Mouse (Mus musculus) 3T3-L1 (cell line): ENCODE measurements around the gene Setd1b.

Experiments
- DNase-seq: peaks from one replicate; pipeline ENCODE4 v3.0.0-alpha.2; 2015; ENCODE audit warnings: low read depth, low spot score

Setd1b gene

DNA sequence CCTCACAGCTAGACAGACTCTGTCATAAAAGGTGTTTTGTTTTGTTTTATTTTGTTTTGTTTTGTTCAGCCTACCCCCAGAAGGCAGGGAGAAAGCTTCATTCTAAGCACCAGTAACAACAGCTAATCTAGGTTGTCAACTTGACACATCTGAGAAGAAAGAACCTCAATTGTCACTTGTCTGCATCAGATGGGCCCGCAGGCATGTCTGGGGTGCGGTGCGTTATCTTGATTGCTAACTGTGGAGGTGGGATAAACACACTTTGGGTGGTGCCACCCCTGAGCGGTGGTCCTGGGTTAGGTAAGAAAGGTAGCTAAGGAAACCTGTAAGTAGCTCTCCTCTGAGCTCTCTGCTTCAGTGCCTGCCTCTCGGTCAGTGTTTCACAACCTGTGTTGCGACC is 15.0 kb upstream of the Setd1b start:
- DNase-seq: no peak

DNA sequence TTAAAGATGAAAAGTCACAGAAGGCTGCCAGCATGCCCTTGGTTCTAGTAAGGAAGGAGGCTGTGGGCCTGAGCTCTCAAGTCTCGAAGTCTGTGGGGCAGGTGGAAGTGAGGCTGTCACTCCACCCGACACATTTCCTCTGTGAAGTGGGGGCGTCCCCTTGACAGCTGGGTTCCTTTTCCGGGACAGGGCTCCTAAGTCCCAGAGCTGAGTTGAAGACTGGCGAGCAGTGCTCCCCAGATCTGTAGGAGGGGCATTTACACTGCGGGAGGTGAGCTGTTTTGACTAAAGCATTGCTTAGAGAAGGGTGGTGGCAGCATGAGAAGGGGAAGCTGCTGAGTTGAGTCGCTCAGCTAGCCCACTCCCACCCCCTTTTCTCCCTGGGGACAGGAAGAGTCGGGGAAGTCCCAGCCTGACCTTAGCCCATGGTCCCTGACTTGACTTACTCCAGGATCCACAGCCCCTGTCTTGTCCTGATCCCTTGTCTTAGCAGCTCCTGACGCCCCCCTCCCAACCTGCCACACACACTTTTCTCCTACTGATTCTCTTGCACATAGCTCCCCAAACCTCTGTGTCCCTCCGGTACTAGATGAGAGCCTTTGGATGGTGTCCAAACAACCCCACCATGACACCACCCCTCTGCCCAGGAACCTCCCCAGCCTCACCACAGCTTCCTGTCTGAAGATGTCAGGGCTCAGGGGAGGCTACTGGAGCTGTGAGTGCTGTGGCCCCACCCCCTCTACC is 13.4 kb upstream of the Setd1b start:
- DNase-seq: no peak

DNA sequence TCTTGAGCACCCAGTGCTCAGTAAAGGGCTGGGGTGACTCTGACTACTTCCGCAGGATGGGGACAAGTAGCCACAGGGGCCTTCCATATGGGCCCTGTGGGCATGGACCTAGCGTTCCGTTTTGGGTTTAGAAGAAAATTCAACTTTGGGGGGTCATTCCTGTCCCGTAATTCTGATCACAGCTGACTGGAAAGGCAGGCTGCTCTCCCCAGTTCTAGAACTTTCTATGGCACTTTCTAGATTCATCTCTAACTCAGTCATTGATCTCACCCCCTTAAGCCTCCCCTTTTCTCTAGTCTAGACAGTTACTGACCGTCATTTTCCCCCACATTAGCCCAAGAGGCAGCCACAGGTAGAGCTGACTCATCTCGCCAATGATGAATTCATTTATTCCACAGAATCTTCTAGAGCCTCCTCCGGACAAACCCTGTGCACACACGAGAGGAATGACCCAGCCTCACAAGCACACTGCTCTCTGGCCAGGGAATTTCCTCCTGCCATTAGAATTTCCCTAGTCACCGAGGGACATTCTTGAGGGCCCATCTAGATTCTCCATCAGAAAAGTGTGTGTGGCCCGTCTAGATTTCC is 12.7 kb upstream of the Setd1b start:
- no peak for DNase-seq

DNA sequence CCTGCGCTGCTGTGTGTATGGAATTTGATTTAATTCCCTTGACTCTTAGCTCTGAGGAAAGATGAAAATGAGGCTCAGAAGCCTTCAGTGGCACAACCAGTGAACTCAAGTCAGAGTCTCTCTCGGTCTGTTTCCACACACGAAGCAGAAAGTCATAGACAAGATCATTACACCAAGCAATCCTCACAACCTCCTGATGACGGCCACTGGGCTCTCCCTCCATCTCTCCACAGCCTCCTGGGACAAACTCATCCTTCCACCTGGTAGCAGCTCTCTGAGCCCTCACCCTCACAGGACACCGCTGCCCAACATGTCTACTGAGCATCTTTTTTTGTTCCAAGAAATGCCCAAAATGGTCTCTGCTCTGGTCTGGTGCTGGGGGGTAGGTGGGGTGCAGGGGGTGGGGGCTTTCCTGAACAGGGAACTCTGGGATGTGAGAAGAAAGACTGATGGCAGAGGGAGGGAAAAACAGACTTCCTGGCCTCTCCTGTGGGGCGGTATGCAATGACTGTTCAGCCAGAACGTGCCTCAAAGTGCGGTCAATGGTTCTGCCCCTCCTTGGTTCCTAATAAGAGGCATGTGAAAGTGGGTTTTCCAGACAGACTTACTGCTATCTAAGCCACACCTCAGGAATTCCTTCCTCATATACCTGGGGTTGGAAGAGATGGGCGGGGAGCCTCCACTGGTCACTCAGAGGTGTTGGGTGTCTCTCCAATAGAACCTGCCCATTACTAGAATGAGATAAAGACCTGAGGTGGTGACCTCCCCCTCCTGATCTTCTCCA is 11.8 kb upstream of the Setd1b start:
- no peak for DNase-seq

DNA sequence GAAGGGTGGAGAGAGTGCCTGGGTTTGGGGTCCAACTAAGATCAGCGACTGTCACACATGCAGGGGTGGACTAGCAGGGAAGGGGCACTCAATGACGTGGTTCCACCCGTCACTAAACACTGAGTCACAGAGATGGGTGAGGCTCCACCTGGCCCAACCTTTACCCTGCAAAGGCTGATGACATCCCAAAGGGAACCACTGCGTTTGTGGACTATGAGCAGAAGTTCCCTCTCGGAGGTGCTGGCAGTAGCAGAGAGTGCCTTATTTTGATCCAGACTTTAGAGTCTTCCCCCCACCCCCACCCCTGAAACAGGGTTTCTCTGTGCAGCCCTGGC is 11.2 kb upstream of the Setd1b start:
- DNase-seq: no peak

DNA sequence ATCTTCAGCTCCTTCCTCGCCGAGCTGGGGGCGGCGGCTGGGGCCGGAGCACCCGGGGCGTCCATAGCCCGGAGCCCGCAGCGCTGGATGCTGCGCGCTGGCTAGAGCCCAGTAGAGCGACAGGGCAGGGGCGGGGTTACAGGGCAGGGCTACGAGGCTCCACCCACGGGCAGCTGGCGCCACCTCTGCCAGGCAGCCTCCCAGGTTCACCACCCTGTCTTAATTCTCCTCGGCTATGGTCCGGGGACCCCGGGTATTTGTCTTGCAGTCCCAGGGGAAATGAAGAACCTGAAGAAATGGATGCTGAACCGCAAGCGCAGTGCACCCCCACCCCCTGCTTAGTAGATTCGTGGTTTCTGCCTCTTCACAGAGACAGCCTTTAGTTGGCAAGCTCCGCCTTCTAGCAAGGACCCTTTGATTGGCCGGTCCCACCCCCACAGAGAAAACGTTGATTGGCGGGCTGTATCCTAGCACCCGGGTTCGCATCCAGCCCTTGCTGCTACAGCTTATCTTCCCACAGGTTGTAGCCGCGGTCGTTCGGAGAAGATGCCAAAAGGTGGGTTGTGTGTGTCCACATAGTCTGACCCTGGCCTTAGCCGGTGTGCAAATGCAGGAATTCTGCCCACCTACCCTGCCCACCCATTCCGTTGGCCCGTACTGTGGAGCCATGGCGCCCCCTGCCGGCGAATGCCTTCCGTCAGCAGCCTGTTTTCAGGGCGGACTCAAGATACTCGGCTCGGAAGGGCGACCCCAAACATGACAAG is 9.5 kb upstream of the Setd1b start, which contains the start of gene Rhof:
Gene Rhof (minus strand): TSS at position 385 of the 764 bp plus-strand sequence.
- DNase-seq: peak; percentile 61

DNA sequence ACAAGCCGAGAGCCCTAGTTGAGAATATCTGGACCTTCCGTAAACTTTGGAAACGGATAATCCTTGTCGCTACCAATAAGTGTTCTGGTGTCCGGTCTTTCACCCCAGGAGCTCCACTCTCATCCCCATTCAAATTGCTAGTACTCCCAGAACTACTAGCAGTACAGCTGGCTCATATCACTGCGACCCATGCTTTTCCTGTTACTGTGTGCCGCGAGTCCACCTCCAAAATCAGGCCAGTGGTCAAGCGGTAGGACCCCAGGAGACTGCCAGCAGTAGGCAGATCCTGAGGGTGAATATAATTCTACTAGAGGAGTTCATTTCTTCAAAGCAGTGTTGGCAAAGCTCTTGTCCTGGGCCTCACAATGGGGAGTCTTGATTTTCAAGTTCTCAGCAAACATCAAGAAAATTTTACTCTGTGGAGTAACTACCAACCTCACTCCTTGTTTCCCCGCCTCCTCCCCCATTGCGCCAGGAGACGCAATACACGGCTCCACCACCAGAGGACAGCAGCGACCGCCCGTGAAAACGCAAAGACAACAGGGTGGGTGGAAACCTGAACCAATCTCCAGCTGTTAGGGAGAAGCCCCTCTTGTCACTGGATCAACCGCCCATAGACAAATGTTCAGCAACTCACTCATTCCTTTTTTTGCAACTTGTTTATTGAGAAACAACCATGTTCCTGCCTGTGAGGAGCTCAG is 8.8 kb upstream of the Setd1b start:
- DNase-seq: peak; percentile 89

DNA sequence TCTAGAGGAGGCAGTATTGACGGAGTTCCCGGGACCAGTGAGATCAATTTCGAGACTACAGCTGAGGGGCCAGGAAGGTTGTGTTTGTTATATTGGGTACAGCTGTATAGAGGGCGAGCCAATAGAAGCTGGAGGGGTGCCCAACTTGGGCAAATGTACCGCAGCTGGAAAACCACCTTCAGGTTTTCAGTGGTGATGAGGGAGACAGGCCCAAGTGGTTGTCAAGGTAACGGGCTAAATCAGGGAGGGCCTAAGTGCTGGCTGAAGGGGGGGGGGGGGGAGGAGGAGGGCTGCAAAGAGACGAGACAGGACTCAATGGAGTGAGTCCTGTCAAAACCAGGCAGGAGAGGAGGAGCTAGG is 8.2 kb upstream of the Setd1b start:
- peak; percentile 64 for DNase-seq

DNA sequence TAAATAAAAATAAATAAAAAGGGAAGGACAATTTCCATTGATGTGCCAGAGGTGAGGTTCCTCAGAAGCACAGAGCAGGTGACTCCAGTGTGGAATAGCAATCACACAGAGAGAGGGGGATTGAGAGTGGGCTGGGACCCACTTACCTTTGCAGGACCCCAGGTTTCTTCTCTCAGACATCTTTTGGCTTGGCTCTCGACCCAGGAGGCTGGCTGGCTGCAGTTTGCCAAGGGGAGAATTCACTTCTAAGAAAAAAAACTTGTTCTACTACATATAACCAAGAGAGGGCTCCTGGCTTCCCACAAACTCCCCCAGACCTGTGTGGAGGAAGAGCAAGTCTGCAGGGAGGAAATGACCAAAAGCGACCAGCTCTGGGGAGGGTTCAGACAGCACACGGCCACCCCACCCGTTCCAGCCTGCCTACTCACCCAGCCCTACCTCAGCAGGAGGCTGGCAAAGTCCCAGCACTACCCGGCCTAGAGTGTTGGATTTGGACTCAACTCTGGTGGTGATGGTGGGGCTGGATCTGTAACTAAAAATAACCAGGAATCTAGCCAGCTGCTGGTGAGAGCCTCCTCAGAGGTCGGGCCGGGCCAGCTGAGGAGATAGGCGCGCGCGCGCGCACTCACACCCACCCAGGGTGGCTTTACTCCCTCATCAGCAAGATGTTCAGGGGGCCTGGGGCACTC is 7.7 kb upstream of the Setd1b start:
- peak; percentile 94 for DNase-seq

DNA sequence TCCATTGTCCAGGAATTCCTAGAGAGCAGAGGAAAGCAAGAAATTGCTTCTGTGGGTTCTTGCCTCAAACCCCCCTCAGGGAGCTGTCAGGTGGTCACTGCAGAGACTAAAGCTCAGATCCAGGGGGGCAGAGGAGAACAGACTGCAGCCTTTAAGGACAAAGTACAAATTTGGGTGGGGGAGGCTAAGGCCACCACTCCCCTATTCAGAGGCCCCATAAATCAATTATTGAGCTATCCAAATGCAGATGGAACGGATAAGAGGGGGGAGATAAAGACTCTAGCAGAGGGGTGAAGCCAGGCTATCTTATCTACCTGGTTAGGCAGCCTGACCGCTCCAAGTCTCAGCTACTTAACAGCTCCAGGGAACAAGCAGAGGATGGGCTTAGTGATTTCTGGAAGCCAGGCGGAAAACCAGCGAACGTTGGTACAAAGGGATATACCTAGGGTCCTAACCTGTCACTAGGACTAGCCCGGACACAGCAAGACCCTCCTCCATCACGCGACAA is 7.1 kb upstream of the Setd1b start:
- peak; percentile 51 for DNase-seq

DNA sequence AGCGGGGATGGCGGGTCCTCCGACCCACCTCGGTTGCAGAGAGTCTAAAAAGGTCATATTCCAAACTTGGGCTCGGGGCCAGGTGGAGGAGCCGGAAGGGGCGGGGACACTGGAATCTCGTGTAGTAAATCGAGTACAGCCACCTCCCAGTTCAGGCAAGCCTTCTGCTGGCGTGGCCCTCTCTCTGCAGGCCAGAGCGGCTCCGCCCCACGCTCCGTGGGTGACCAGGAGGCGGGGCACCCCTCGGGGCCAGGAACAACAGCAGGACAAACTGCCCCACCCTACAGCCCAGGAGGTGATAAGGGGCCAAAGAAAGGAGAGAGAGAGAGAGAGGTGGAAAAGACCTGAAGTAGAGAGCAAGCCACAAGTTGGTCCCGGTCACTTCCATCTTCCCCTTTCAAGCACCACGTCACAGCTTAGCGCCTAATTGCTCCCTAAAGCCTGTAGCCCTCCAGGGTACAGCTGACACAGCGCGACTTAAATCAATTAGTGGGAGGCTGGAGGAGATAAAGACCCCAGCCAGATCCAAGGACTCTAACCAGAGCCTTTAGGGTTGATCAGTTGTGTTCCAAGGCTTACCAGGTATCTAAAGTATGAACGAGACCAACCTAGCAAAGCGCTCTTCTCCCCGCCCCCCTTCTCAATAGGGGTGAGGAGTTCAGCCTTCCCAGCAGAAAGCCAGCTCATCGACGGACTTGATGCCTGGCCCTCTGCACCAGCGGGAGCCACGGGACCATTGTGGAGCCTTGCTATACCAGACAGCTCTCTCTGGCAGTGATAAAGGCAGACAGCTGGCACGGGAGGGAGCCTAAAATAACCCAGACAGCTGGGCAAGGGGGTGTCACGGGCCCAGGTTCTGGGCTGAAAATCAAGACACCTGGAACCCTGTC is 6.3 kb upstream of the Setd1b start:
- DNase-seq: peak; percentile 95

DNA sequence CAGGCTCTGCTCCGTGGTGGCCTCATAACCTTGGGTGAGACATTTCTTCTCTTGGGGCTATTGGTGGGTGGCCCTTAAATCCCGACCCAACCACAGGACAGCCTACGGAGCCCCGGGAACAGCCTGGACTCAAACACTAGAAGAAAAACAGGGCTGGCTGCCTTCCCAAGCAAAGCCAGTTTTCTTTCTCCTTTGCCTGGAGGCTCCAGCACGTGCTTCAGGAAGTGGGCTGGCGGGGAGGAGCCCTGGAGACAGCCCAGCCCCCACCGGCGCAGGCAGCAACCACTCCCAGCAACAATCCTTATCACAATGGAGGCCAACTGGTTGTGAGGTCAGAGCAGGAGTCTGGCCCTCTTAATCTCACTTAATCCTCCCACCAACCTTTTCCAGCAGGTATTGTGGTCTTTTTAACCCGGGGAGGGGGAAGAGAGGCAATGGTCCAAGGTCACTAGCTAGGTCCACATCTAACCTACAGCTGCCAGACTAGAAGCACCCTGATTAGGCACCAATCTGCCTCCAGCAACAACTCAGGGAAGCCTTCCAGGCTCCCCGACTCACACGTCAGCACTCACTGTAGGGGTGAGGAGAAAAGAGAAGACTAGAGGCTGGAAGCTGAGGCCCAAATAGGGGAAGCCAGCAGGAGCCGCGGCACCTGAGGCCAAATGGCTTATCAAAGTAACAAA is 5.5 kb upstream of the Setd1b start:
- peak; percentile 98 for DNase-seq

DNA sequence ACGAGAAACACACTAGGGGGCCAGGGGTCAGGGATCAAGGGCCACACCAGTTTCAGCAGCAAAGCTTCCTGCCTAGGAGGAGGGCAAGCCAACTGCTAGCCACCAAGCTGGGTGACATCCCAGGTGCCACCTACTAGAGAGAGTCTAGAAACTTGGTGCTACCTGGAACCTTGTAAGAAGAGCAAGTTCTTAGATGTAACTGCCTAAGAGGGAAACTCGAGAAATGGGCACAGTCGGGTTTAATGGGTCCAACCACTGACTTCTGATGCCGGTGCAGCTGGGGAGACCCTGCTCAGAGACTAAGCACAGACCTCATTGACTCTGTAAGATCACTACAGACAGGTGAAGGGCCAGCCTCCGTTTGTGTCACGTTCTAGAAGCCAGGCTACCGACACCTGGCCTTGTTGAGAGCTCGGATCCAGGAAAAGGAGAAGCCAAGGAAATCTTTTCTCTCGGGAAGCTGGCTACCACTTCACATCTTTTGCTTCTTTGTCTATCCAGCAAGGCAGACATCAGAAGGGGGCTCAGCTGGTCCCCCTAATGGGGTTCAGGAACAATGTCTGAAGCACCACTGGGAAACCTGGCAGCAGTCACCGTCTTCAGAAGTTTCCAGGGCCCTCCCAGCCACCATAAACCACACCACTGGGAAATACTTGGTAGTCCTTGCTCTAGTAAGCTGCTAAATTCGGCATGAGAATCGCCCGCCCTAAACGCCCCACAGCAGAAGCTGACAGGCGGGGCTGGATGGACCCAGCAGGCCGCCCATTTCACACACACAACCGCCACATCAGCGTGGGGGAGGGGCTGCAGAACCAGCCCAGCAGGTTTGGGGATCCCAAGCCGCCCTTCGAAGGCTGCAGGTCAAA is 4.7 kb upstream of the Setd1b start:
- DNase-seq: peak; percentile 96

DNA sequence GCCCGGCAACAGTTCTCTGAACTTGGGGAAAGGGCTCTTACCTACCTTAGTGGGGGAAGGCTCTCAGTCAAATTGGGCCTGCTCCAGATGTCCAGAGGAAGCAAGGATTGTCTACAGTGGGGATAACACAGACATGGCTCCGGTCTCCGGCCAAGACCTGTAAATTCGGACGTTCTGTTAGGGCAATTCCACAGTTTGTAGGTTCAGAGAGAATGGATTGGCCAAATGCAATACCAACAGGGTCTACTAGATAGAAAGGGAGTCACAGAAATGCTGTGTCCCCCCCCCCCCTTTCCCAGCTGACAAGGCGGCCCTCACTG is 4.1 kb upstream of the Setd1b start:
- DNase-seq: no peak

DNA sequence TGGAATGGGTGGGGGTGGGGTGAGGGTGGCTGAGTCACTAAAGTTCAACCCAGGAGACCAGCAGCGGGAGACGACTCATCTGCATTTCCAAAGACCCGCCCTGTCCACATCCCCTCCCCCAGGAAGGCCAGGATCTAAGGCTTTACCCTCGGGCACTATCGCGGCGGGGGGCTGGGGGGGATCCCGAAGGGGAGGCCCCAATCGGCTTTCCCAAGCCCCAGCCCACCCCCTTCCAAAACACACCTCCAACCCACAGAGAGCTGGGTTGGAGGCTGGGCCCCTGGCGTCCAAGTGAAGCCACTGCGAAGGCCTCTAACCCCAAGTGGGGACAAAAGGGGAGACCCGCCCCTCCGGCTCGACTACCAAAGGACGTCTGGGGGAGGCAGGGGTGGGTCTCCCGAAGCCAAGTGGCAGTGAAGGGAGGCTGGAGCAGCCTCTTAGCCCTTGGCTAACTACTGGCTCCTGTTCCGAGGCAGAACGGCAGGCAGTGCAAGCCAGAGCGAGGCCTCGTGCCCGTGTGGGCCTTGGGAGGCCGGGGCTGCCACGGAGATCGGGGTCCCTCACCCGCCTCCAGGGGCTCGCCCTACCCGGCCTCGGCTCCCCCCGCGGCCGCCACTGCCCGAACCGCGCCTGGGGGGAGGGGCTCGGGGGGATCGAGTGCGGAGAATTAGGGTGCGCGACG is 3.6 kb upstream of the Setd1b start:
- peak; percentile 98 for DNase-seq

DNA sequence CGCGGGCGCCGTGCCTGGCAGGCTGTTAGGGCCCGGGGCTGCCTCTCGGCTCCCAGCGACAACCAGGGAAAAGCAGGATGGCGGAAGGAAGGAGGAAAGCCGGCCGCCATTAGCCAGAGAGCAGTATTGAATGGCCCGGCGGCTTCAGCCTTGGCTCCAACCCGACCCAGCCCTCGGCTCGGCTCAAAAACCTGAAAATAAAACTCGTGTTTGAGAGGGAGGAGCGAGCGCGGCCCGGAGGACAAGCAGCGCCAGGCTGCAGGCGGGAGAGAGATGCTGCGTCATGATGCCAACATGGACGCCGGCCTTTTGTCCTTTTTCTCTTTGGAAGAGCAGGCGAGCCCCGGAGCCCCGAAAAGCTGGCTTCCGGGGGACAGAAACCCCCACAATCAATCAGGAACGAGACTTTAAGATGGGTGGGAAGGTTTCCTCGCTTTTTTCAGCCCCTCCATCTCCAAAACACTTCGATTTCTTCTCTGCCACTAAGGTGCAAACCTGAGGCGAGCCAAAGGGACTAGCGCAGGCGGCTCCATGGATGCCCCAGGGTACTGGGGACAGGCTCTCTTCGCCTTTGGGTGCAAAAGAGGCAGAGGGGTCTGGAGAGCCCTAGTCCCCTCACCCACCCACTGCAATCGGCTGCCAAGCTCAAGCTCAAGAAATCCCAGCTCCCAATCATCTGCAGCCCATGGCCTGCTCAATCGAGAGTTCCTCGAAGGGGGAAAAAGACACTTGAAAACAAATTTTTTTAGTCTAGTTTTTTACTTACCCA is 2.9 kb upstream of the Setd1b start:
- DNase-seq: peak; percentile 90
